Mouse (Mus musculus): ENCODE results near the gene Stkld1.
A peak's percentile ranks its signal among the peaks of the same experiment; 100 is the strongest.

The Stkld1 gene

GRCm38 (mm10) chr2:26963923-26964723 lies 30.3 kb downstream of the Stkld1 start, which contains the start of gene Rexo4:
Gene Rexo4, minus strand, starts transcription at chr2:26964386.
- peak; percentile 84 for DNase-seq (ENCODE audit: low read depth, low spot score)

- DNase-seq (ENCODE audit: low read depth, low spot score) = no peak
Measured at GRCm38 (mm10) chr2:26964724-26965370, 31.0 kb downstream of the Stkld1 start.

GRCm38 (mm10) chr2:26967262-26967661 lies 33.4 kb downstream of the Stkld1 start:
- DNase-seq (ENCODE audit: low read depth, low spot score) = no peak

GRCm38 (mm10) chr2:26973116-26973515 lies 39.3 kb downstream of the Stkld1 start, which contains the start of gene Adamts13:
Gene Adamts13, plus strand, starts transcription at chr2:26973416.
- no peak for DNase-seq (ENCODE audit: low read depth, low spot score)

GRCm38 (mm10) chr2:26973960-26974359 lies 40.1 kb downstream of the Stkld1 start:
- DNase-seq (ENCODE audit: low read depth, low spot score) = no peak

- no peak for DNase-seq (ENCODE audit: low read depth, low spot score)
Measured at GRCm38 (mm10) chr2:26980361-26980760, 46.5 kb downstream of the Stkld1 start.

- DNase-seq (ENCODE audit: low read depth, low spot score) = no peak
Measured at GRCm38 (mm10) chr2:26984179-26984578, 50.3 kb downstream of the Stkld1 start.

- DNase-seq (ENCODE audit: low read depth, low spot score) = no peak
Measured at GRCm38 (mm10) chr2:26984640-26985039, 50.8 kb downstream of the Stkld1 start.

GRCm38 (mm10) chr2:26993936-26994335 lies 60.1 kb downstream of the Stkld1 start:
- DNase-seq (ENCODE audit: low read depth, low spot score) = no peak

GRCm38 (mm10) chr2:26997498-26997897 lies 63.7 kb downstream of the Stkld1 start:
- no peak for DNase-seq (ENCODE audit: low read depth, low spot score)

GRCm38 (mm10) chr2:26997993-26998392 lies 64.1 kb downstream of the Stkld1 start:
- no peak for DNase-seq (ENCODE audit: low read depth, low spot score)
